Mouse (Mus musculus): ENCODE measurements at regions not wholly inside any gene's neighbourhood (a gene's known extent, or its start where the extent isn't known, plus 50 kb on each side); places are given as distances from the start of the nearest gene placed in this dataset.

GRCm38 (mm10) chrX:145213176-145213575 is 135.7 kb downstream of the Lhfpl1 start:
- peak in 1 of 2 experiments; percentile 6 for DNase-seq (ENCODE audit: low spot score in 2 of 2)

- peak; percentile 1 to 2 for DNase-seq (ENCODE audit: low spot score in 2 of 2)
Measured at GRCm38 (mm10) chrX:145212579-145212978, 136.3 kb downstream of the Lhfpl1 start.

- no peak for DNase-seq (ENCODE audit: low spot score in 2 of 2)
Measured at GRCm38 (mm10) chrX:145195844-145196243, 153.0 kb downstream of the Lhfpl1 start.
